Mouse (Mus musculus) liver, adult 2 months (tissue): ENCODE measurements at regions not wholly inside any gene's neighbourhood (a gene's known extent, or its start where the extent isn't known, plus 50 kb on each side); places are given as distances from the start of the nearest gene placed in this dataset.

Experiments
- CTCF ChIP-seq: fragments of 200-500 bp; IDR thresholded peaks from 2 replicates; pipeline ENCODE4 v1.5.1; 2011; ENCODE audit warnings: low read depth, low read length, control low read depth
- POLR2A ChIP-seq: fragments of 200-500 bp; IDR thresholded peaks from 2 replicates; pipeline ENCODE4 v1.6.1; 2011; ENCODE audit warnings: low read length, control low read depth; ENCODE audit not compliant: insufficient read depth; ENCODE audit errors: extremely low read depth

- no peak for TF ChIP-seq POLR2A
- TF ChIP-seq CTCF = no peak
These were observed 777.0 kb downstream of the Slc4a3 start for GRCm38 (mm10) chr1:76322943-76323559.
